Mouse (Mus musculus) myocyte (in vitro differentiated cells): Measurements from ENCODE around the gene Zbtb20. TPM values are rescaled to one million over a fixed set of nuclear protein-coding genes. Genes with fewer than 3 reads are reported as not detected.

Source experiments
- H3K27me3 ChIP-seq: one replicate; pipeline ENCODE4 v1.6.1; 2011; ENCODE audit not compliant: control insufficient read depth, insufficient read depth, insufficient read length
- H3K36me3 ChIP-seq: one replicate; pipeline ENCODE4 v1.6.1; 2011; ENCODE audit not compliant: control insufficient read depth, insufficient read depth
- H3K4me2 ChIP-seq: one replicate; pipeline ENCODE4 v1.6.1; 2011; ENCODE audit warnings: low read depth, control low read depth
- H3K4me3 ChIP-seq: one replicate; pipeline ENCODE4 v1.5.1; 2011; ENCODE audit warnings: mild to moderate bottlenecking, control low read depth, moderate library complexity
- H3K79me2 ChIP-seq: one replicate; pipeline ENCODE4 v1.6.1; 2011; ENCODE audit not compliant: control insufficient read depth, insufficient read depth
- H3ac ChIP-seq: one replicate; pipeline ENCODE4 v1.6.1; 2011; ENCODE audit not compliant: control insufficient read depth, insufficient read length
- CEBPB ChIP-seq: IDR thresholded peaks from 2 replicates; pipeline ENCODE4 v1.6.1; 2011; ENCODE audit warnings: mild to moderate bottlenecking, moderate library complexity; ENCODE audit not compliant: poor library complexity, insufficient read depth, severe bottlenecking
- E2F4 ChIP-seq: IDR thresholded peaks from one replicate; pipeline ENCODE4 v1.6.1; 2011; ENCODE audit warnings: mild to moderate bottlenecking, control low read depth, moderate library complexity; ENCODE audit not compliant: insufficient read depth
- MAX ChIP-seq: IDR thresholded peaks from one replicate; pipeline ENCODE4 v1.6.1; 2011; ENCODE audit warnings: low read depth, mild to moderate bottlenecking, control low read depth
- MYOD1 ChIP-seq, 3 experiments: IDR thresholded peaks; one replicate each; pipeline ENCODE4 v1.6.1; 2011; ENCODE audit warnings: control low read depth in 2 of 3, low read depth in 2 of 3, mild to moderate bottlenecking in 2 of 3, moderate library complexity in 1 of 3; ENCODE audit not compliant: insufficient read length in 2 of 3, control insufficient read depth in 1 of 3
- MYOG ChIP-seq, 3 experiments: IDR thresholded peaks; one replicate each; pipeline ENCODE4 v1.6.1; 2011; ENCODE audit warnings: control low read depth in 2 of 3, low read depth in 2 of 3, mild to moderate bottlenecking in 2 of 3; ENCODE audit not compliant: insufficient read length in 2 of 3, control insufficient read depth in 1 of 3, insufficient read depth in 1 of 3
- POLR2A ChIP-seq: IDR thresholded peaks from one replicate; pipeline ENCODE4 v1.6.1; 2011; ENCODE audit warnings: low read depth, mild to moderate bottlenecking, control low read depth, moderate library complexity; ENCODE audit not compliant: insufficient read length
- POLR2AphosphoS2 ChIP-seq: IDR thresholded peaks from one replicate; pipeline ENCODE4 v1.6.1; 2011; ENCODE audit warnings: low read depth, control low read depth; ENCODE audit not compliant: insufficient read length
- REST ChIP-seq: IDR thresholded peaks from one replicate; pipeline ENCODE4 v1.6.1; 2011; ENCODE audit warnings: mild to moderate bottlenecking, control low read depth, moderate library complexity; ENCODE audit not compliant: insufficient read depth, insufficient read length
- SRF ChIP-seq: IDR thresholded peaks from one replicate; pipeline ENCODE4 v1.6.1; 2011; ENCODE audit warnings: low read depth; ENCODE audit not compliant: control insufficient read depth, insufficient read length
- TCF12 ChIP-seq: IDR thresholded peaks from one replicate; pipeline ENCODE4 v1.6.1; 2011; ENCODE audit warnings: mild to moderate bottlenecking, control low read depth; ENCODE audit not compliant: poor library complexity, insufficient read depth, severe bottlenecking
- TCF3 ChIP-seq: IDR thresholded peaks from one replicate; pipeline ENCODE4 v1.6.1; 2011; ENCODE audit warnings: low read depth, control low read depth; ENCODE audit not compliant: insufficient read length
- USF1 ChIP-seq: IDR thresholded peaks from one replicate; pipeline ENCODE4 v1.6.1; 2011; ENCODE audit warnings: low read depth, mild to moderate bottlenecking, control low read depth, moderate library complexity
- polyA plus RNA-seq: library from polyadenylated mRNA; unstranded; fragments of >200 nt; fragmentation: generic; extraction: Trizol; gene quantifications from one replicate; pipeline ENCODE4 v1.2.1, GENCODE M21; 2012; ENCODE audit warnings: missing spikeins

The Zbtb20 gene
- polyA plus RNA-seq, 1 experiment = 5.0 TPM

- no peak for TF ChIP-seq POLR2A
- TF ChIP-seq USF1 = no peak
- no peak for TF ChIP-seq POLR2AphosphoS2
- no peak for TF ChIP-seq MYOG (IDR thresholded peaks at IDR 0.05; ENCODE audit: control insufficient read depth in 1 of 3, insufficient read depth in 1 of 3, insufficient read length in 2 of 3, low read depth in 2 of 3)
- no peak for TF ChIP-seq REST
- TF ChIP-seq CEBPB = no peak
- TF ChIP-seq TCF12 = no peak
- Histone ChIP-seq H3K79me2 (no peaks in the 10 kb centered on the region), H3K36me3 (no peaks in the 10 kb centered on the region), H3K27me3 (no peaks in the 10 kb centered on the region), H3ac (no peak overlapping the region), H3K4me2 (no peak overlapping the region), H3K4me3 (no peak overlapping the region)
Observed at GRCm38 (mm10) chr16:42859251-42859650, 16.4 kb upstream of the Zbtb20 start.

- no peaks in the 10 kb centered on the region for H3K27me3 ChIP-seq
- H3K4me3 ChIP-seq = no peak overlapping the region
- no peaks in the 10 kb centered on the region for H3K36me3 ChIP-seq
- H3ac ChIP-seq = no peak overlapping the region
- H3K79me2 ChIP-seq = no peaks in the 10 kb centered on the region
- H3K4me2 ChIP-seq = no peak overlapping the region
- TF ChIP-seq MAX = no peak
- no peak for TF ChIP-seq USF1
- TF ChIP-seq SRF = no peak
- no peak for TF ChIP-seq CEBPB
- no peak for TF ChIP-seq TCF12
- no peak for TF ChIP-seq REST
- no peak for TF ChIP-seq POLR2AphosphoS2
- TF ChIP-seq MYOD1 (IDR thresholded peaks at IDR 0.05; ENCODE audit: control insufficient read depth in 1 of 3, insufficient read length in 2 of 3, low read depth in 2 of 3) = no peak
Observed at GRCm38 (mm10) chr16:42863231-42863630, 12.4 kb upstream of the Zbtb20 start.

GRCm38 (mm10) chr16:42866061-42866460 lies 9.6 kb upstream of the Zbtb20 start:
- H3K36me3 ChIP-seq = no peaks in the 10 kb centered on the region
- no peak overlapping the region for H3ac ChIP-seq
- H3K4me3 ChIP-seq = no peak overlapping the region
- no peaks in the 10 kb centered on the region for H3K79me2 ChIP-seq
- TF ChIP-seq MAX (no peak), SRF (no peak), MYOG (IDR thresholded peaks at IDR 0.05; ENCODE audit: control insufficient read depth in 1 of 3, insufficient read depth in 1 of 3, insufficient read length in 2 of 3, low read depth in 2 of 3) (no peak), MYOD1 (IDR thresholded peaks at IDR 0.05; ENCODE audit: control insufficient read depth in 1 of 3, insufficient read length in 2 of 3, low read depth in 2 of 3) (no peak), REST (no peak), USF1 (no peak)
- H3K4me2 ChIP-seq = no peak overlapping the region
- no peaks in the 10 kb centered on the region for H3K27me3 ChIP-seq

- TF ChIP-seq POLR2AphosphoS2 (no peak), USF1 (no peak), E2F4 (no peak), TCF12 (no peak), MAX (no peak), SRF (no peak), MYOG (IDR thresholded peaks at IDR 0.05; ENCODE audit: control insufficient read depth in 1 of 3, insufficient read depth in 1 of 3, insufficient read length in 2 of 3, low read depth in 2 of 3) (no peak), MYOD1 (IDR thresholded peaks at IDR 0.05; ENCODE audit: control insufficient read depth in 1 of 3, insufficient read length in 2 of 3, low read depth in 2 of 3) (no peak), REST (no peak), CEBPB (no peak), POLR2A (no peak), TCF3 (no peak)
- H3K4me3 ChIP-seq = no peak overlapping the region
Observed at GRCm38 (mm10) chr16:42872101-42872500, 3.6 kb upstream of the Zbtb20 start.

GRCm38 (mm10) chr16:42873942-42874341 lies 1.7 kb upstream of the Zbtb20 start:
- no peak overlapping the region for H3ac ChIP-seq
- TF ChIP-seq CEBPB = no peak
- H3K79me2 ChIP-seq = no peaks in the 10 kb centered on the region
- no peaks in the 10 kb centered on the region for H3K27me3 ChIP-seq
- no peaks in the 10 kb centered on the region for H3K36me3 ChIP-seq
- H3K4me3 ChIP-seq = peak overlapping the region; percentile 39
- H3K4me2 ChIP-seq = peak overlapping the region; percentile 71

More at GRCm38 (mm10) chr16:42872101-42872500, 3.6 kb upstream of the Zbtb20 start:
- Histone ChIP-seq H3K36me3 (no peaks in the 10 kb centered on the region), H3K27me3 (no peaks in the 10 kb centered on the region), H3K79me2 (no peaks in the 10 kb centered on the region), H3ac (no peak overlapping the region), H3K4me2 (peak overlapping the region; percentile 13)
